Mouse (Mus musculus) neutrophil, adult 5-6 weeks (primary cell): ENCODE data around the gene Nup210l. TPM values are rescaled to one million over a fixed set of nuclear protein-coding genes. Genes with fewer than 3 reads are reported as not detected.
A peak's percentile ranks its signal among the peaks of the same experiment; 100 is the strongest.

Experiments used
- ATAC-seq: fragments of 151-379, 151-347 bp; 2 replicates; pipeline ENCODE4 v1.8.0; 2017; ENCODE audit warnings: mild to moderate bottlenecking, moderate TSS enrichment; ENCODE audit not compliant: insufficient number of reproducible peaks, poor library complexity, low FRiP score, severe bottlenecking; ENCODE audit errors: extremely low read depth
- total RNA-seq: library from RNA; stranded (forward); fragments of 200-1000 nt; gene quantifications from 2 replicates; pipeline ENCODE4 v1.2.3, GENCODE M21; 2017

Gene Nup210l
- total RNA-seq, 1 experiment from 2014 or later, result 2.2 TPM

GRCm38 (mm10) chr3:90137606-90138005 lies 33.7 kb downstream of the Nup210l start:
- ATAC-seq, result no peak

DNA sequence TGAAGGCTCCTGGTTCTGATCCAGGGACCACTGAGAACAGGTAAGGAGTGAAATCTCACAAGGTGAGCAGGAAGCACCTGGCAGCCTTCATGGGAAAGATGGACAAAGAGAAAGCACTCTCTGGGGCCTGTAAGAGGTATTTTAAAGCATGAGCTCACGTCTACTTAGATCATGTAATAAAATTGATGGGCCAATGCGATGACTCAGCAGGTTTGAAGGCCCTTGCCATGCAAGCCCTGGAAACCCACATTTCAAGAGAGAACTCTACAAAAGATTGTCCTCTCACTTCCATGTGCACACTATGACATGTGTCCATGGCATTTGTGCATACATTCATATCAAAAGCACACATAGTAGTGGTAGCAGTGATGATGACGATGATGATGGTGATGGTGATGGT lies 36.0 kb downstream of the Nup210l start:
- no peak for ATAC-seq

GRCm38 (mm10) chr3:90145461-90145860 lies 41.5 kb downstream of the Nup210l start:
- no peak for ATAC-seq

GRCm38 (mm10) chr3:90146651-90147050 lies 42.7 kb downstream of the Nup210l start:
- ATAC-seq, result no peak

- no peak for ATAC-seq
These were observed 47.3 kb downstream of the Nup210l start for GRCm38 (mm10) chr3:90151086-90151740.

GRCm38 (mm10) chr3:90155996-90156395 lies 52.1 kb downstream of the Nup210l start:
- peak; percentile 66; the same call in 1 of the 2 replicates for ATAC-seq

- ATAC-seq, result no peak
These were observed 55.8 kb downstream of the Nup210l start for GRCm38 (mm10) chr3:90159757-90160156.

DNA sequence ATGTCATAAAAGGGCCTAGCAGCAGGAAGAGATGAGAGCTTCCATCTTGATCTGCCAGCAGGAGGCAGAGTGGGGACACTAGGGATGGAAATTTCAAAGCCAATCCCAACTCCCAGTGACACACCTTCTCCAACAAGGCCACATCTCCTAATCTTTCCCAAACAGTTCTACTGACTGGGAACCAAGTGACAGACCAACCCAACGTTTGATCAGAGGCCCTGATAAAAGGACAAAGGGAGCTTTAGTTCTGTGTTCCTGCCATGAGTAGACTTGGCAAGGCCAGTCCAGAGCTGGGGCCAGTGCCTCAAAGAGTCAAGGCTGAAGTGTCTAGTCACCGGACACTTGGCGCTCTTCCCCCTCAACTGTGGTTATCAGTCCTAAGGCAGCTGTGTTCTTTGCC lies 57.6 kb downstream of the Nup210l start:
- ATAC-seq, result no peak

DNA sequence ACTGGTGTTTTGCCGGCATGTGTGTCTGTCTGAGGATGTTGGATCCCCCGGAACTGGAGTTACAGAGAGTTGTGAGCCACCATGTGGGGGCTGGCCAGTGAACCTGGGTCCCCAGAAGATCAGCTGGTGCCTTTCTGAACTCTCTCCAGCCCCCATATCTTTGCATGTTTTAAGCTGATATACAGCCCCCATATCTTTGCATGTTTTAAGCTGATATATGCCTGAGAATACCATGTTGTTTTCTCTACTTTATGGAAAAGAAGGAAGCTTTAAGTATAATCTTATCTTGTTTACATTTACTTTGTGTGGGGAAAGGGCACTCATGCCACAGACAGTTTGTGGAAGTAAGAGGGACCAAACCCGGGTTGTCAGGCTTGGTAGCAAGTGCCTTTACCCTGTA lies 75.6 kb downstream of the Nup210l start:
- ATAC-seq, result no peak

- no peak for ATAC-seq
These were observed 79.6 kb downstream of the Nup210l start for GRCm38 (mm10) chr3:90183581-90183980.

DNA sequence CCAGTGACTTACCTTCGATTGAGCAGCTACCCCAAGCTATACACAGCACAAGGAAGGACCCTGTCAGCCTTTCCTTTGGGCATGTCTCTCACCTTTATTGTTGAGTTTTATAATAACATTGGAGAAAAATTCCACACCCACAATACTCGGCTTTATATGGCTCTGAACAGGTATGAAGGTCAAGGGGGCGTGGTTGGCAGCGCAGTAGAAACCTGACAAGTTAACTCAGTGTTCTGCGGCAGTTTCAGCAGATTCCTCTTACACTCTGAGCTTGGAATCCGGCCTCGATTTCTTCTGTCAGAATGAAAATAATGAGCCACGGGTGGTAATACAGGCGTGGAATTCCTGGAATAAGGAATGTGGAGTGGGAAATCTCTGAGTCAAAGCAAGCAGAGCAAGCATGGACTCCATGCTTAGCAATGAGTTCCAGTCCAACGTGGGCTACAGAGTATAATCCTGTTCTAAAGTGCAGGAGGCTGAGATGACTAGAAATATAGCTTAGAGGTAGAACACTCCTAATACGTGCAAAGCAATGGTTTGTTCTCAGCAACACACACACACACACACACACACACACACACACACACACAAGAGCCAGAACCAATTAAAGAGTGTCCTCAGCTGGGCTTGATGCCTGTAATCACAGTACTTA lies 87.1 kb downstream of the Nup210l start:
- ATAC-seq, result no peak

DNA sequence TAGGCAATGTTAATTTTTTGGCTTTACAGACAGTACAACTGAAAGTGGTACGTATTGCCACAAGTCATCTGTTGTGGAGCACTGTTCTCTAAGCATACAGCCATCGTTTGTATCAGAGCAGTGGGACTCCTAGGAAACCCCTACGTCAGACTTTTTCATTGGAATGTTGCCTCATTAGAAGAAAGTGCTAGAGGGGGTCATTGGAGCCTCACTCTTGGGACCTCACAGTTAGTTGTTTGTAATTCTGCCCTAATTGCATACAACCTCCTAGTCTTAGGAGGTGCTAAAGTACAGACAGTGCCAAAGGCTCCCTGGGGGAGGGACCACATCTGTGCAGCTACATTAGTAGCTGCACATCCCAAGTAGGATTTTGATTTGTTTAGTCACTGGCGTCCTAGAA lies 90.8 kb downstream of the Nup210l start:
- ATAC-seq, result no peak

DNA sequence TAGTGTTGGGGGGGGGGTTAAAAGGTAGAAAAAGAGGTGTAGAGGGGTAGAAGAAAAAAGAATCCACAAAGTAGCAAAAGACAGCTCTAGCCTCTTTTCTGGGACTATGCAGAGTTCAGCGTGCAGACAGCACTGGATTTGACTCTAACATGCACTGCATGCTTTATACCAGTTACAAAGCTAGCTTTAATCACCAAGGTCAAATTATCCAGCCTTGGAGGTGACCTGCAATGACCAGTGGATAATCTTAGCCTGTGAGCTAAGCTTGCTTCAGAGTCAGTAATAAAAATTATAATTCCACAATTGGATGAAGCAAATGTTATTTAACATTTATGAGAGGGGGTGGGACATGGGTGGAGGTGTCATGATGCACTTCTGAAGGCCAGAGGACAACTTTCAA lies 91.7 kb downstream of the Nup210l start:
- no peak for ATAC-seq

GRCm38 (mm10) chr3:90197548-90197947 lies 93.6 kb downstream of the Nup210l start:
- ATAC-seq, result no peak

- ATAC-seq, result no peak
These were observed 99.0 kb downstream of the Nup210l start for GRCm38 (mm10) chr3:90202884-90203283.

DNA sequence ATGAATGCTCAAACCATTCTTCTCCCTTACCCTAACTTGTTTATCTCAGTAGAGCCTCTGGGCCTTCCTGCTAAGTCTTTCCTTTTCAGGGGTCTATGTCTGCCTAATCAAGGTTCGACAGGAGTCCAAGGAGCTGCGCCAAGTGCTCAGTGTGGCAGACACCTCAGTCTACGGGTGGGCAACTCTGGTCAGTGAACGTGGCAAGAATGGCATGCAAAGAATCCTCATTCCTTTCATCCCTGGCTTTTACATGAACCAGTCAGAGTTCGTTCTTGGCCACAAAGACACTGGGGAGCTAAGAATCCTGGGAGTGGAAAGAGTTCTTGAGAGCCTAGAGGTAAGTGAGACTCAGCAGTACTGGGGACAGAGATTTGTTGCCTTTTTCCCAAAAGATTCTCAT lies 99.7 kb downstream of the Nup210l start:
- ATAC-seq, result no peak

DNA sequence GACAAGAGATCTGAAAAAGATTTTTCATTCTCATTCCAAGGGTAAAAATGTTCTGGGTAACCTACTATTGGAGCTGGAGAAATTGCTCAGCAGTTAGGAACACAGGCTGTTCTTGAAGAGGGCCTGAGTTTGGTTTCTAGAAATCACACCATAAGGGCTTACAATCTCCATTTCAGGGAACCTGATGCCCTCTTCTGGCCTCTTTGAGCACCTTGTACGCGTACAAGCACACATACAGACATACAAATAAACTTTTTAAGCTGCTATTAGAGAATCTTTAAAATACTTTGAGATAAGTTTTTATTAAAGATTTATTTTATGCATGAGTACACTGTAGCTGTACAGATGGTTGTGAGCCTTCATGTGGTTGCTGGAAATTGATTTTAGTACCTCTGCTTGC lies 100.7 kb downstream of the Nup210l start:
- no peak for ATAC-seq

- ATAC-seq, result no peak
These were observed 104.7 kb downstream of the Nup210l start for GRCm38 (mm10) chr3:90208662-90209061.

- ATAC-seq, result no peak
These were observed 106.1 kb downstream of the Nup210l start for GRCm38 (mm10) chr3:90209908-90210566.
